Mouse (Mus musculus): ENCODE data around the gene Gm960.

GRCm38 (mm10) chr19:4711601-4712155 lies 13.2 kb upstream of the Gm960 start:
- TF ChIP-seq POLR2A (IDR thresholded peaks at IDR 0.05; ENCODE audit: borderline replicate concordance, insufficient read depth, low read length) (no peak; the same call in 1 of the 2 replicates), CTCF (IDR thresholded peaks at IDR 0.05; ENCODE audit: borderline replicate concordance, insufficient read depth, low read depth, low read length) (no peak)

Measured in cerebellum, adult 2 months (tissue).